Mouse (Mus musculus) brain, embryonic 14.5 days (tissue): ENCODE data around the gene Spp2.

ENCODE experiments used
- CTCF ChIP-seq: fragments of 200-500 bp; IDR thresholded peaks from 2 replicates; pipeline ENCODE4 v1.5.1; 2012; ENCODE audit warnings: inconsistent platforms, mild to moderate bottlenecking, moderate library complexity, borderline replicate concordance; ENCODE audit not compliant: insufficient read depth, insufficient read length; ENCODE audit errors: extremely low read depth
- POLR2A ChIP-seq: fragments of 200-500 bp; IDR thresholded peaks from 2 replicates; pipeline ENCODE4 v1.6.1; 2012; ENCODE audit warnings: mild to moderate bottlenecking, inconsistent platforms, borderline replicate concordance; ENCODE audit not compliant: poor library complexity, insufficient read depth, insufficient read length, severe bottlenecking; ENCODE audit errors: extremely low read depth

- TF ChIP-seq CTCF = no peak
- TF ChIP-seq POLR2A = no peak
Observed at GRCm38 (mm10) chr1:88462484-88462883, 55.7 kb downstream of the Spp2 start.
